Mouse (Mus musculus) ZHBTc4 (cell line): ENCODE results near the gene 2310022B05Rik.

Experiments
- DNase-seq: peaks from one replicate; pipeline ENCODE4 v3.0.0-alpha.2; 2011; ENCODE audit warnings: low read depth, low spot score

The 2310022B05Rik gene

DNA sequence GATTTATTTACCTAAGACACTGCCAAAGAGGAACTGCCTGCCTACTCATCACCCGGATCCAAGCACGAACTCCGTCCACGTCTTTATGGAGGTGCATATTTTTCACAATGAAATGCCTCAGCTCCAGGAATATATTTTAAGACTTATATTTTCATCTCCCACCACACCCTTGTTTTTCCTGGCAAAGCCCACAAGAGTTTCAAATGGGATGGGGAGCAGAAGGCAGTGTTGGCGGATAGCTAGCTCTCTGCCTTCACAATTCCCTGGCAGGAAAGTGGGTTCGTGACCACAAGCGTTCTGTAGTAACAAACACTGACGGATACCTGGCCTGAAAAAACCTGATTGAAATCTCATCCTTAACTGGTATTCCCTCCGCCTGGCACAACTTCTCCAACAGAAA is 1.4 kb downstream of the 2310022B05Rik start:
- DNase-seq: no peak

DNA sequence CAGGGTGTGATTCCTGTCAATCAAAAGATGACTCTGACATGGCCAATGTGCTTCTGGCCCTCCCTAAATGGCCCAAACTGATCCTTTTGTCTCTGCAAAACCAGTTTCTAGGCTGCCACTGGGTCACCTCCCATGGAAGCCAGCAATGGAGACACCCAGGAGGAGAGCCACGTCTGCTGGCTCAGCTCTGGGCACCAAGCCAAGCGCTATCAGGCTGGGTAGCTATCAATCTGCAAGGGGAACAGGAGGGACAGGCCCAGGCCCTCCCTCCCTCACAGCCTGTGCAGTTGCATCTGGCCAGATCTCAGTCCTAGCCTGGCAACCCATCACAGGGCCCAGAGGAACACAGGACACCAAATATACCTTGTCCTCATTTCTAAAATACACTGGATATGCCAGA is 4.8 kb downstream of the 2310022B05Rik start:
- no peak for DNase-seq

DNA sequence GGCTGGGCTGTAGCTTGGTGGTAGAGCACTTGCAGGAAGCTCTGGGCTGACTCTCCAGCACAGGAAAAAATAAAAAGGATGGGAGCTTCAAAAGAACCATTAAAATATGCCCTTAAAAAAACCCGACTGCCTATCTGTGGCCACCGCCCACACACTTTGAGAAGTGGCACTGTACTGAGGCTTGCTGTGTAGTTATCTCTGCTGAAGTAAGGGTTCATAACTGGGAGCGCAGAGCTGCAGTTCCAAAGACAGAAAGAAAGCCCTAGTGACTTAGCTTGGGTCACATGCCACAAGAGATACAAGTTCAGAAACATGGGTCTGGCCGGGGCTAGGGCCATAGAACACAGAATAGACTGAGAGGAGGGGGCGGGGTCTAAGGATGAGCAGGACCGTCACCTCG is 5.2 kb downstream of the 2310022B05Rik start:
- no peak for DNase-seq

DNA sequence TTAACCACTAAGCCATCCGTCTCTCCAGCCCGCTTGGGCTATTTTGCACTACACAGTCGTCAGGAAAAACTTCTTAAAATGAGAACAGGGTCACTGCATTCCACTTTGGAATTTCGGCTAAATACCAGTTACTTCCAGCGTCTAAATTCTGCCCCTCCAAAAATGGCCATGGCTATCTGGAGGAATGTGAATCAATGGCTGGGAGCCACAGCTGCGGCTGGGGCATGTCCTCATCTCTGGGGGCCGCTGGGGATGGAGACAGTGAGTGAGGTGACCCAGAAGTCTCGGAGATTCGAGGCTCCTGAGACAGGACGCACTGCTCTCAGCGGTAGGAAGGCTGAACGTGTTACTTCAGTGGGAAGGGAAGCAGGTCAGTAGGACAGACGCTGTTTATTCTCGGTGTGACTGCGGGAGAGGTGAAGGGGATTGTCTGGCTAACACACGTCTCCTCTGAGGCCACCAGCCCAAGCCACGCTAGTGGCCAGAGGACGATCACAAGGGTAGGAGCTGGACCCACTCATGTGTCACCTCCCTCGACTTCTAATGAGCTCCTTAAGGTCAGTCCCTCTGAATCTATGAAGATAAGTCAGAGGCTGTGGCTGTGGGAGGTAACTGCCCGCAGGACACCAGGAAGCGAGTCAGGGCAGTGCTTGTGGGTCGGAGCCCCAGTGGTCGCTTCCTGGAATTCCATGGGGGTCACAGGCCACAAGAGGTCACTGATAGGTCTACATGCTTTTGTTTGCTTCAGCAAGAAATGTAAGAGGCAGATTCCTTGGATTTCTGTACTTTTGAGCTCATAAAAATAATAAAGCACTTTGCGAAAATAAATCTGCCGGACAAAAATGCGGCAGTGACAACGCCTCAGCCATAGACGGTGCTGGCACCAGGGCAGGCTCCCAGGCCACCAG is 9.3 kb downstream of the 2310022B05Rik start:
- no peak for DNase-seq

DNA sequence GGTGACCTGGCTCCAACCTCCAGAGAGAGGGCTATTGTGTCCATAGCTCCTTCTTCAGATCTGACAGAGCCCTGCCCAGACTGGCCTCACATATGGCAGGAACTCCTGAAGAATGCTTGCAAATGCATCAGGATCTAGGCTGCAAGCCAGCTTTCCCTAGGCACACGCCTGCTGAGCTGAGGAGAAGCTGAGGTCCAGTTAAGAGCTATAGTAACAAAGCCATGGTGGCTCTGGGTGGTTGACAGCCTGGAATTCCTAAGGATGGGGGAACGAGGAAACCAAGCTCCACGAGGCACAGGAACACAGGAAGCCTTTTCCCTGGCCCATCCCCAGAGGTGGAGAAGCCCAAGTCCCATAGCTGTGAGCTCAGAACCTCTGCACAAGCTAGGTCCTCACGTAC is 10.6 kb downstream of the 2310022B05Rik start:
- peak; percentile 46 for DNase-seq

DNA sequence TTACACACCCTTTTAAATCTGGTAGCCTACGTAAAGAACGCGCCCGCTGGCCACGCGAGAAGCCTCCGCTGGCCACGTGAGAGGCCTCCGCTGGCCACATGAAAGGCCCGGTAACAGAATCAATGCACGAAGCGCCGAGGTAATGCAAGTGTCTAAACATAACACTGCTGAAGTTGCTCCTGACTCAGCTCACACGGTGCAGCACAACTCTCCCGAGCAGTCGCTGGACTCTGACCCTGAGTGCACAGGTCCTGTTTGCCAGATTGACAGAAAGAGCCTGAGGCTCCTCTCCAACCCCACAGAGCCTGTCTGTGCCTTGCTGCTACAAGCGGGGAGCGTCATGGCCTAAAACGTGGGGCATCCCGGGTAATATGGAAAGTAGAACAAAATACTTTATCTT is 11.4 kb downstream of the 2310022B05Rik start:
- DNase-seq: no peak

DNA sequence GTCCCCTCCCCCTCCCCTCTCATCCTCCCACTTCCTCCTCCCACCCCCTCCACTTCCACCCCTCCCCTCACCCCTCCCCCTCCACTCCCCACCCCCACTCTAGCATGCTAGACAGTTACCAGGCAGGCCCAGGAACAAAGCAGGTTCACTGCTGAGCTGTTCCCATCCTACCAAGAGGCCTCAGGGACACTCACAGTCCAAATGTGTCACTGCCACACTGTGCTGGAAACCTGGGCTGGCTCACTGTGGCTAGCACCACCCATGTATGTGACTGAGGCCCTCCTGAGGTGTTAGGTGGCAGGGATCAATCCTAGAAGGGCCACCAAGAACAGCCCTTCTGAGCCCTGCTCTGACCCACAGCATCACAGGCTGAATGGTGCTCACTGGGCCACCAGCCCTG is 14.9 kb downstream of the 2310022B05Rik start:
- no peak for DNase-seq

DNA sequence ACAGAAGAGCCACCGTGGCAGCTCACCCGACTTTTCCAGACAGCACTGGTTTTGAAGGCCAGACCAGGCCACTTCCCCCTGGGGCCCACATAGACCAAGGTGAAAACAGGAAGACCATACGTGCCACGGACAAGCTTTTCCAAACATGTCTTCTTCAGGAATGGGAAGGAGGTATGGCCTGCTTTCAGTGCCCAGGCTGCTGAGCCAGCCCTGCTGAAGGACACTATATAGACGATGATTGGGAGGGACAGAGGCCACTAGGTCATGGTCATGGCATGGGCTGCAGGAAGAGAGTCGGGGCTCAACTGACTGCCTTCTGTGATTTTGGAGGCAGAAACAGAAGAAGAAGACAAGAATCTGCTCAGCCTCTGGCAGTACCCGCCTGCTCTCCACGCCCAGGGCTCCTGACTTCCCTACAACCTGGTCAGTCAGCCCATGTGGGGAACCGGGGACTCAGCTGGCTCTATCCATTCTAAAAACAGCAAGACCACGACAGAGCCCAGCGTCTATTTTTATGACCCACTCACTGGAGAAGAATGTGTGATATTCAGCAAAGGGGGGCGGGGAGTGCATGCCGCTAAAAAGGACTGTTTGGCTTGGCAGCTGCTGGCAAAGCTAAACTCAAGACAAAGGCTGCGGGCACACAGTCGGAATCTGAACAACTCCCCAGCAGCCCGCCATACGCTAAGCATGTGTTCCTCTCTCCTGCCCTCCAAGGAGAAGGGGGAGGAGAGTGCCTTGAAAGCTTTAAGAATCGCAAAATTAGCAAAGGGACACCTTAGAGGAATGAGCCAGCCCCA is 19.4 kb downstream of the 2310022B05Rik start:
- peak; percentile 5 for DNase-seq

DNA sequence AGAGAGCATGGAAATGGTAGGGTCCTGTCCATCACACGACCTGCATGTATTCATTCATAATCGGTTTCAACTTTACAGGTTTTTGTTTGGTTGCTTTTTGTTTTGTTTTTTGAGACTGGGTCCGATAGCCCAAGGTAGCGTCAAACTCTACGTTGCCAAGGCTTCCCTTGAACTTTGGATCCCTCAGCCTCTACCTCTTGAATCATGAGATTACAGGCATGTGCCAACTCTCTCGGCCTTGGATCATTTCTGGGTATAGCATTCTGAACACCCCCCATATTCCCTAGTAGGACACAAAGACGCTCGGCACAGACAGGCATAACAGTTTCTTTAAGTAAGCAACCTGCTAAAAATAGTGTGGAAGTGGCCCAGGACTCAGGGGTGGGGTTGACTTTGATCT is 21.6 kb downstream of the 2310022B05Rik start:
- no peak for DNase-seq

DNA sequence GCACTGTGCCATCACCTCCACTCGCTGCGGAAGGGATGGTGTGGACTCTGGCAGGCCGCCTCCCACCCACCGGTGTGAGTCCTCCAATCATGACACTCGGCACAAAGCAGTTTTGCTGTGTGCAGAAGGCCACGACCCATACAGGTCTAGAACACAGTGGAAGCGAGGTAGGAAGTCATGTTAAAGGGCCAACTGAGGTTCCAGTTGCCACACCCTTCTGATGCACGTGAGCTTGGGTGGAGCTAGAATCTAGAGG is 28.0 kb downstream of the 2310022B05Rik start:
- DNase-seq: peak; percentile 18

DNA sequence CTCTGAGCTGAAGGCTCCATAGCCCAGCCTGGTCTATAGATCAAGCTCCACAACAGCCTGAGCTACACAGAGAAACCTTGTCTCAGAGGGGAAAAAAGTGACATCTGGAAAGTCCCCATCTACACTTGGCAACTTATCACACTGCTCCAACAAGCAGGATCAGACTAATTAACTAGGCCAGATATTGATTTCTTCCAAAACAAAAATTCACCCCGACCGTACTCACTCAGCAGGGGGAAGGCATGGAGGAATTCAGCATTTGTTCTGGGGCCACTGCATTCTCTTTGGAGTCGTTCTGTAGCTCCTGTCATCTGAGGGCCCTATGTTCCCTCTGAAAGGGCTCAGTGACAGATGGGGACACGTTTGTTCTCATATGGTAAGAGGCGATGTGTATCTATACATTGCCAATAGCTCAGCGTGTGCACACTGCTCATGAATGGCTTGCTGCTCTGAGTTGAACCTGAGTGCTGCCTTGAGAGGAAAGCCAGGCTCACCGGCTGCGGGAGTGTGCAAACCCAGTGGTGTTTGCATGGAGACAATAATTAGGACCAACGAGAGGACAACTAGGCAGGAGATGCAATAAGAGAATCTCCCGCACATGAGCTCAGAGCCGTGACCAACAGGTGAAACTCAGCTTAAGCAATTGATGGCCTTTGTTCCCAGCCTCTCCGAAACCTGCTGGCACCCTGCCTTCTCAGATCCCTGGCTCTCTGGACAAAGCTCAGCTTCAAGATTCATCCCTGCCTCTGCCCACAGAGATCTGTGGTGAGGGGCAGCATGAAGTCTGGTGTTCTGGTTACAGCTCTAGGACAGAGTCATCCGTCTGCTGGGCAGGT is 28.5 kb downstream of the 2310022B05Rik start:
- no peak for DNase-seq

DNA sequence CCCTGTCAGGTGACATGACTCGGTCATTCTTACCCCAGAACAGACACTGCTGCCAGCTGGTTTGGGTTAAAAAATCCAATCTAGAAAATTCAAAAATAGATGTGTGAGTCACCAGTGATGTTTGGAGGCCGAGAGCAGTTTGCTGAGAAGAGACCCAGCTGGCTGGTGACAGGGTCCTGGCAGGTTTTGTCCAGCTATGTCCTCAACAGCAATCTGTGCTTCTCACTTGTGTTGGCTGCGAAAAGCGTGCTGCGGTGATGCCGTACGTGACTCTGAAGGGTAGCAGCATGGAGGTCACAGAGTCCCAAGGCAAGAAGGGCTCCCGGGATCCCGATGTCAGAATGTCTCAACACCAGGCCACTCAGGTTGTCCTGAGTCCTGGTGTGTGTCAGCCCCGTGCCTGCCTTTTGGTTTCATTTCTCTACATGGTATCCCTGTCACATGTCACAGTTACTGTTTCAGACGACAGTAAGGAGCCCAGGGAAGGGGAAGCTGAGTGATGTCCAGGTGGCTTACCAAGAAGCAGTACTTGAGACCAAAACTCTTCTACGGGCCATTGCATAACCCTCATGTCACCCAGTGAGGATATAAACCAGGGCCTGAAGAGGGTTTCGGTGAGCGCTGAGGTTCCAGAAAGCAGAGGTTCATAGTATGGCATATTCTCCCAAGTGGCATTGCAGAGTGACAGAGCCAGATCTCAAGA is 30.0 kb downstream of the 2310022B05Rik start:
- DNase-seq: no peak

DNA sequence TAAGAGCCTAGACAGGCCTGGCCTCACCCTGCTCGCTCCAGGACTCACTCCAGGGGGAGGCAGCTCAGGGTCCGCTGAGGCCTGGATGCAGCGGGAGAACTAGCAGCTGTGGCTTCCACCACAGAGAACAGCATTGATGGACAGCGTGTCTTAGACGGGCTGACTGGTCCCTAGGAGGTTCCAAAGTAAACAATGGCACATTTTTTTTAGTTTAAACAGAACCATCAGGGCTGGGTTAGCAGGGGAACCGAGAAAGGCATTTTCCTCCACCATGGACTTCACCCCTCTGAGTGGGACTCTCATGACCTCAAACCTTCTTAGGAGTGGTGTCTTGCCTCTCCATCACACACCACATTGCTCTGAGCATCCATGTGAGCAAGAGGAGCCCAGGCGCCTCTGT is 31.2 kb downstream of the 2310022B05Rik start:
- DNase-seq: no peak

DNA sequence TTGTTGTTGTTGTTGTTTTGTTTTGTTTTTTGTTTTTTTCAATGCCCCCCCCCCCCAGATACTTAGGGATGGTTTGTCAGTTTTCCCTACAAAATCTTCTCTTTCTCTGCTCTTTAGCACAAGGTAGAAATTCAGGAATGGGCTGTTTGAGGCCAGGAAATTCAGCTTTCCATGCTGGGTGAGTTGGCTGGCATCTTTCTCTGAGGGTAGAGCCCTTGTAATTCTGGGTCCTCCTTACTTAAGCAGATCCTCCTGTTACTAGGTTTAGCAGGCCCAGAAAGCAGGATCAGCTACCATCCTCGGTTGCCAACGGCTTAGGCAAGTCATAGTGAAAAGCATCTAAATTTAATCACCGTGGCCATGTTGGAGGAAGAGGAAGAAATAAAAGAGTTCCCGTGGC is 32.3 kb downstream of the 2310022B05Rik start:
- no peak for DNase-seq

DNA sequence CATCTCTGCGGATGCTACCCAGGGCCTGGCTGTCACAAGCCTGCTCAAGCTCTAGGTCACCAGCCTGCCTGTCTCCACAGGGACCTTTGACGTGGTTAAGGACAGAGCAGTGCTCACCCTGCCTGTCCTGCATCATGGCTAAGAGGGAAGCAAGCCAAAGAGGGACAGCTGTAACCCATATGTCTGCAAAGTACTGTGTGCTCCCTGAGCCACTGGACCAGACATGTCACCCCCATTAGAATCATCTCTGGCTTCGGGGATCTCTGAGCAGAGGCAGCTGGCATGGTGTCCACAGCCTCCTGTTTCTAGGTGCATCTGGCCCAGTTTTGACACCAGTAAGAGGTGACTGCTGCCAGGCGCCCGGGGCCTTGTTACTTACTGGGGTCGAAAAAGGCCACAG is 32.7 kb downstream of the 2310022B05Rik start:
- no peak for DNase-seq

DNA sequence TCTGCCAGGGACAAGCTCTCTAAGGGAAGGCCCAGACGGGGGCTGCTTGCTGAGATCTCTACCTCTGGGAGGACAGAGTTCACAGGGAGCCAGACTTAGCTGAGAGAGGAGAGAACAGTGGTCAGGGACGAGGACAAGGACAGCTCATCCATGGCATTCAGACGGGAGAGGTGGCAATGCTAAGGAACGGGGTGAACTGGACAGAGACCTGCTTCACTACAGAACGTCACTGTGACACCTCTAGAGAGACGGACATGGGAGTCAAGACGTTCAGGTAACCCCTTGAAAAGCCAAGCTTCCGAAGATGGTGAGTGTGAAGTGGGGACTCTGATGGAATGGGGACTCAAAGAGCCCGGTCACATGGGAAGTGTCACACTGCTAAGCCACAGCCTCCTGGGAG is 36.9 kb downstream of the 2310022B05Rik start:
- DNase-seq: no peak

DNA sequence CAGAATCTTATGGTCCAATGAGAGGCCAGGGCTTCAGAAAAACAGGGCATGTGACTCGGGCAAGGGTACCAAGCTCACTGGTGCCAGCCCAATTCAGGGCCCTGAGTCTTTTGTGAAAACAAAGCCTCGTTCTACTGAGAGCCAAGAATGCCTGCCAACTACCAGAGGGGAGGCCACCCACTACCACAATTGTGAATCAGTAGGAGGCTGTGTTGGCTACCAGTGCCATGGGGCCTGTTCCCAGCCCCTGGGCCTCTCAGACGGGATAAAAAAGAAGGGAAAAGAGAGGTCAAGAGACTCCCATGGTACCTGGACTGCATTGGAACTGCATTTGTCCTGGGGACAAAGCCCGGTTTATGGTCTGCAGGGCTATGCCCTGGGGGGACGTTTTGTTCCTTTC is 41.9 kb downstream of the 2310022B05Rik start:
- DNase-seq: no peak

DNA sequence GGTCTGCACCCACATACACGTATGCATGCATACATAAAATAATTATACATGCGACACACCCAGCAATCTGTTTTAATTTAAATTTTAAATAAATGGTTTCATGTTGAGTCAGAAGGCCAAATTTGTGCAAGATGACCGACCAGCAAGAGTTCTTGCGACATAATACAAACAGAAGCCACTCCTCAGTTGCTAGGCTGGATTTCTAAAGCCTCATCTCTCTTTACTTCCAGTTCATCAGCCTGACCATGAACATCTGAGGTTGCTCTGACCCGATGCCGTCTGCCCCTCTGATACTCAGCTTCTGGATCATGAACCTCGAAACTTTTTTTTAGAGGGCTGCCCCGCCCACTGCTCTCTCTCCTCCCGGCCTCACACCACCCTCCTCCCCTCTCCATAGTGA is 44.9 kb downstream of the 2310022B05Rik start:
- DNase-seq: no peak

DNA sequence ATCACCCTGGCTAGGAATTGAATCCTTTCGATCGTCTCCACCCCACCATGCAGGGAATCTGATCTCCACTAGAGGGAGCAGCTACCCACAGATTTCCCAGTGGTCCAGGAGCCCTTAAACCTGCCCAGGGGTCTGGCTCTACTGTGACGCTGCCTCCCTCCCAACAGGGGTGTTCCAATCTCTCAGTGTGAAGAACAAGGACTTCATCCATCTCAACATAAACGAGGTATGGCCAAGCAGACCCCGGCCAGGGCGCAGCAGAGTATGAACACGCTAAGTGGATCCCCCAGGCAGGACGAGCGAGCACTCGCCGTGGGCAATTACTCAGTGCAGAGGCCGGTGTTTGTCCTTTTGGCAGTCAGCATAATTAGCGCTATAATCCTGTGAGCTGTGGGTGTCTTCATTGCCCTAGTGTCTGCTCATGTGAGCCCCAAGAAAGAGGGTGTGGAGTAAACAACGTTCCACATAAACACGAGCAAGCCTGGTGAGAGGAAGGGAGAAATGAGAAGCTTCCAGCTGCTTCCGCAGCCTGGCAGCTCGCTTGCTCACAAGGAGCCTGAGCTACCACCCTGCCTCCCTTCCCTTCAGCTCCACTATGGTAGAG is 45.8 kb downstream of the 2310022B05Rik start:
- DNase-seq: peak; percentile 74

DNA sequence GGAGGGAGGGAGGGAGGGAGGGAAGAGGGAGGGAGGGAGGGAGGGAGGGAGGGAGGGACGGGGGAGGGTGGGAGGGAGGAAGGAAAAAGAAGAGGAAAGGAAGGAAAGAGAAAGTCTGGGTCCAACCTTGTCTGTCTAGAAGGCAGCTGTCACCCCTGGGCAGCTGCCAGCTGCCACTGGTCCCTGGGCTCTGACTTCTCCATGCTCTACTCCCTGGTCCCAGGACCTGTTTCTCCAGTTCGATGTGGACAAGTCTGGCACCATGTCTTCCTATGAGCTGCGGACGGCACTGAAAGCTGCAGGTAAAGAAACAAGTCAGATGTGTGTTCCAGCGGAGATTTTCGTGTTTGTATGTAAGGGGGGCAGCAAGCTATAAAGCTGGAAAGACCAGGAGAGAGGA is 48.8 kb downstream of the 2310022B05Rik start:
- no peak for DNase-seq

DNA sequence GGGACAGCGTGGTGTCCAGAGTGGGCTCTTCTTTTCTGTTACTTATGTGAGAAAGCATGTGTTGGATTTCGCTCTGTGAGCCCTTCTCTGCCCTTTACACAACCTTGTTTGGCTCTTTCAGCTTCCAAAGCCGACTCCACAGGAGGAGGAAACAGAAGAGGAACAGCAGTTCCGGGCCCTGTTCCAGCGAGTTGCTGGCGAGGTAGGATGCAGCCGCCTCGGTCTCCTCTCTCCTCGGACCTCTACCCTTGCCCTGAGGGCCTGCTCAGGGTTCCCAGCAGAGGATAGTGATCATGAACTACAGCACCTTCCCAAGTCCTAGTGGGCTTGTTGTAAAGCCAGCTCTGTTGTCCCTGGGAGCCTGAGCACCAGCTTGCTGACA is 54.2 kb downstream of the 2310022B05Rik start:
- DNase-seq: no peak
